Mouse (Mus musculus): ENCODE data around the gene Dntt.

Dntt gene

DNA sequence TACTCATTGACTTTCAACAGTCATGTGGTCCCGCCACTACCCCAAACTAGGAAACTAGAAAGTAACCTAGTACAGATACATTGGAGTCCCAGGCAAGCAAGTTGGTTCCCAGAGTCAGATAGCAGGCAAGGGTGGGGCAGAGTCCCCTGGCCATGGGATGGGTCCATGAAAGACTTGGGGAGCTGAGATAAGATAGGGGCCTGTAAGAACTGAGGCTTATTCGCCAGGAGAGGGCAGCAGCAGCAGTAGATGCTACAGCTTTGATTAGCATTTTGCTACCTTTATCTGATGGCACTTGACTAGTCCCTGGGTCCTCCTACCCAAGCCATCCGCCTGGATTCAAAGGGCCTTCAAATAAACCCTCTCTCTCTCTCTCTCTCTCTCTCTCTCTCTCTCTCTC, 29.5 kb upstream of the Dntt start:
- TF ChIP-seq GATA4 (IDR thresholded peaks at IDR 0.05; ENCODE audit: insufficient replicate concordance, low read length), result no peak

DNA sequence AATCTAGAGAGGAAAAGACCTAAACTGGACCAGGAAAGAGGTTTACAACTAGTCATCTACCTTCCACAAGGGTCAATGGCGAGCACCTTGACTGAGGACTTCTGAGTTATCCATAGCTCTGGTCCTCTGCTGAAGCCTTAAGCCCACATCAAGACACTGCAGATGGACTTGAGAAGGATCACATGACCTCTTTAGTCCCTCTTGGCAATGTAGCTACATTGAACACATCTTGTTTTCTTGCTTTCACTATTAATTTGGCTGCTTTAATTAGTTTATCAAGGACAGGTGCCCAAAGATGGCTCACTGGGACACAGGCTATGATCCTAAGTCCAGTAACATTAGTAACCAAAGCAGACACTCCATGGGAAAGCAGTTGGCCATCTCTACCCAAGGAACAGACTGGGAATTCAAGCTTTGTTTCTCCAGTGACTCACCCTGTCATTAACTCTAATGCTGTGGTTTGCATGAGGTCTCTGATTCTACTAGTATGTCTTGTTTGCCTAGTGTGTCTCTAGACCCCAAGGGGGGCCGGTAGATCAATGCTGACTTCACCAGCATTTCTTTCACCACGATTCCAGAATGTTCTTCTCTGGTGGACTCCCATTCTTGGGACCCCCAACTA, 25.3 kb upstream of the Dntt start:
- no peak for TF ChIP-seq GATA4 (IDR thresholded peaks at IDR 0.05; ENCODE audit: insufficient replicate concordance, low read length)

DNA sequence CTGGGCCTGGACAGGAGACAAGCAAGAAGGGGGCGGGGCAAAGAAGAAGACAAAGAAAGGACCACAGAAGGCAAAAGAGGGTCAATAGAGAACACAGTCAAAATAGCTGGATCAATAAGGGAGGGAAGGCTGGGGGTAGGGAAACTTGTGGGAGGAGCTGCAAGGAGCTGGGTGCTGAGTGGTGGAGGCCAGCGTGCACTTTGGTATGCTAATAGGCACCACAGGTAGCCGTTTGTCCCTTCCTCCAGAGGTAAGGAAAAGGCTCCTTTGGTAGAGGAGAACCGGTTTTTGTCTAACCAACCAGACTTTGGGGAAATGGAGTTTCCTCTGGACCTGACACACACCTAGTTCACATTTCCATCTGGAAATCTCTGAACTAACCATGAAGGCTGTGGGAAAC, 22.5 kb upstream of the Dntt start:
- TF ChIP-seq GATA4 (IDR thresholded peaks at IDR 0.05; ENCODE audit: insufficient replicate concordance, low read length), result no peak

DNA sequence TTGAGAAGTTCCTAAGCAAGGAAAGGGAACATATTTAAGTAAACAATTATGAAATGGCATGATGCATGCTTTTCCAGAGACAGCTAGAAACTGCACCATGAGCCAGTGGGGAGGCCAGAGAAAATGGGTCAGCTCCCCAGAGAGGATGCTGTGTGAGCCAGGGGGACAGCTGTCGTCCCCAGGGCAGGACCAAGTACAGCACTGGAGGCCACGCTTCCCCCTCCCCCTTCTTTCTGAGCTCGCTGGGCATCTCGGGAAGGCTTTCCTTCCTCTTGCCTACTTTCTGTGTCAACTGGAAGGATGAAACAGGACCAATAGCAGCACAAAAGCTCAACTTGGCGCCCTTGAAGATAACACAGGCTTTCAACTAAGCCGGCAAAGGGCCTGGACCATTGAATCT, 21.7 kb upstream of the Dntt start:
- no peak for TF ChIP-seq GATA4 (IDR thresholded peaks at IDR 0.05; ENCODE audit: insufficient replicate concordance, low read length)

DNA sequence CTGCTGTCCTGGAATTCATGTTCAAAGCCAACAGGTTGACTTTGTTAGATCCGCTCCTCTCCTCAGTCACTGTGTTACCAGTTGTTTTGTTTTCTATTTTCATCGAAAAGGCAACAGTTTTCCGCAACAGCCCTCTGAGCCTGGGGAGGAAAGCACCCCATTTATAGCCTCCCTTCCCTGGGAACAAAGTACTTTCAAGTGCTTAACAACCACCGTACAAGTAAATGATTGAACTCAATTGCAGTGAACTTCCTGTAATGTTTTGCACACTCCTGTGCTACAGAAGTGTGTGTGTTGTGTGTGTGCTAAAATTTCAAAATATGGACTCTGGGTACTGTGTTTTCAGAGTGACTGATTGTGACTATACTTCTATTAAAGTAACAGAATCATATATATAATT, 21.3 kb upstream of the Dntt start:
- no peak for TF ChIP-seq GATA4 (IDR thresholded peaks at IDR 0.05; ENCODE audit: insufficient replicate concordance, low read length)

DNA sequence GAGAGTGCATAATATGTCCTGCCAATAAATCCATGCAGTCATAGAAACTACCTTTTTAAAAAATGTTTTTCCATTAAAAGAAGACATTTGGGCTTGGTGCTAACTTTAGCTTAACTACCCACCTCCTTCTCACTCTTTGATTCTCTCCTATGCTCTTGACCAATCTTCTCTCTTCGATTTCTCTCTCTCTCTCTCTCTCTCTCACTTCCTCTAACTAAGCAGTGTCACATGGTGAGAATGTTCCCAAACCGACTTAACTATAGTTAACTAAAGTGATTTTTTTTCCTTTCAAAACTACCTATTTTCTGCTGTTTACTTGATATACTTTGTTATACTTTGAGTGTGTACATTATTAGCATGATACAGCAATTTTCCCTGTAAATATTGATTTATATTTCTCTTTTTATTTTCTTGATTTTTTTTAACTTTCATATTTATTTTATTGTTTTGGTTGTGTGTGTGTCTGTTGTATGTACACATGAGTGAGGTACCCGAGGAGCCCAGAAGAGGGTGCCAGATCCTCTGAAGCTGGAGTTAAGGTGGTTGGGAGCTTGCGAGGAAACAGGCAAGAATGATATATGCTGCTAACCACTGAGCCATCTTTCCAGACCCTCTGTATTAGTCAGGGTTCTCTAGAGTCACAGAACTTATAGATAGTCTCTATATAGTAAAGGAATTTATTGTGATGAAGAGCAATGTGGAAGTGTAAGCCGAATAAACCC, 20.2 kb upstream of the Dntt start:
- TF ChIP-seq GATA4 (IDR thresholded peaks at IDR 0.05; ENCODE audit: insufficient replicate concordance, low read length), result no peak

DNA sequence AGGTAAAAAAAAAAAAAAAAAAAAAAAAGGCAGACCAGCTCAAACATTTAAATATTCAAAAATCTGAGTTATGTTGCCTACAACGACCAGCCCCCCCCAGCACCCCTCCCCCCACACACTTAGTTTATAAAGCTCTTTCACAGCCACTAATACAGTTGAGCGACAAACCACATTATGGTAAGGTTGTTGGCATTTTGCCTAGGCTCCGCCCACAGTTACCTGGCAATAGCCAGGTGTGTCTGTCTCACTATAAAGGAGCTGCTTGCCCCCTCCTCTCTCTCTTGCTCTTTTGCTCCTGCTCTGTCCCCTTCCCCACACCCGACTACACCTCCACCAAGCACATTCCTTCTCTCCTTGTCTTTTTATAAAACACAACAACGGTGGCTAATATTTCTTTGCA, 17.4 kb upstream of the Dntt start:
- no peak for TF ChIP-seq GATA4 (IDR thresholded peaks at IDR 0.05; ENCODE audit: insufficient replicate concordance, low read length)

DNA sequence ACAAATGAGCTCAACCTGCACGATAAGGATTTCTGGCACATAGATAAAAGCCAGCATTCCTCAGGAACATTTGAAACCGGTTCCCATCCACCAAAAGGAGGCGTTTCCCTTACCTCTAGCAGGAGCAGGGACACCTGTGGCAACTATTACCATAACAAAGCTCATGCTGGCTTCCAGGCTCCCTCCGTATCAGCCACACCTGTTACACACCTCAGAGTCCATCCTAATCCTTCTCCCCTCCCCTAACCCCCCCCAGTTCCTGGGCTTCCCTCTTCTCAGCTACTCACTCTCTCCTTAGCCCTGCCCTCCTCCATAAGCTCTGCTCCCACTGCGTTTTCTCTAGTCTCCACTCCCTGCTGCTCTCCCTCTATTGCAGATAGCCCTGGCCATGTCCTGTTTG, 15.5 kb upstream of the Dntt start:
- no peak for TF ChIP-seq GATA4 (IDR thresholded peaks at IDR 0.05; ENCODE audit: insufficient replicate concordance, low read length)

DNA sequence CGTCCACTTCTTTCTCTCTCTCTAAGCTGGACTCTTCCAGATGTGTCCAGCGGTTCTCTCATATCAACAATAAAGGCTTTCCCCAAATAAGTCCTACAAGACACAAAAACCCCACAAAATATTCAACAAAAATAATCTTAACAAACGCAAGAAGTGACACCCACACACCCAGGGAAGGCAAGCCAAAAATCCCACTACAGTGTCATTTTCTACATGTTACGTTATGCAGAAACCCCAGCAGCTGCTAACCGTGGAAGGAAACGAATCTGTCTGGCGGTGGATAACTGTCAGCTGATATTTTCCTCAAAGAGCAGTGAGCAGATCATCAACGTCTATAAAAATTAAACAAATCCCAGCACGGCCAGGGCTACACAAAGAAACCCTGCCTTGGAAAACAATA, 15.1 kb upstream of the Dntt start:
- TF ChIP-seq GATA4 (IDR thresholded peaks at IDR 0.05; ENCODE audit: insufficient replicate concordance, low read length), result no peak

DNA sequence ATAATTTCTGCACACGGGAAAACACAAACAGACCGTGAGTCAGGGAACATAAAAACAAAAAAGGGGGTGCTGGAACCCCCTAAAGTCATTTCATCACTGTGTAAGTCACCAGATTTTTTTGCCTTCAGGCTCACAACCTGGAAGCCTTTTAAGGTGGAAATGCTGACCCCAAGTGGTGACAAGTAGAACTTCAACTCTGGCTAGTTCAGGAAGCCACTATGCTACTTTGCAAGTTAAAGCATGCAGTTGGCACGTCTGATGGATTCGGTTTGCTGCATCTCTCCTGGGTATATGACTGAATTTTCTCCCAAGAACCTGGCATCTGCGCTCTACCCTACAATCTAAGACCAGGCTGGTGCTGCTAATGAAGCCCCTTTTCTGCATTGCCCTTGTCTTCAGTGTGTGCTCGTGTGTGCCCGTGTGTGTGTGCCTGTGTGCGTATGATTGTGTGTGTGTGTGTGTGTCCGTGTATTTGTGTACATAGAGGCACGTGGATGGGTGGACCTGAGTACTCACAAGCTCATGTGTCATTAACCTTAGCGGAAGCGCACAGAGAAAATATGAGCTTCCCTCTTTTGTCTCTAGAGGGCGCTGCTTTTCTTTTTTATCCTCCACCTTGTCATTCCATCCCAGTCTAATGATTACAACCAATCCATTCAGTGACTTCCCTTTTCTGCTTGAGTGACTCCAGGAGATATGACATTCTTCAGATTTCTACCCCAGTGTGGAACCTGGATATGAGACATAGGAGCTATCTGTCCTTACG, 12.9 kb upstream of the Dntt start:
- TF ChIP-seq GATA4 (IDR thresholded peaks at IDR 0.05; ENCODE audit: insufficient replicate concordance, low read length), result no peak

DNA sequence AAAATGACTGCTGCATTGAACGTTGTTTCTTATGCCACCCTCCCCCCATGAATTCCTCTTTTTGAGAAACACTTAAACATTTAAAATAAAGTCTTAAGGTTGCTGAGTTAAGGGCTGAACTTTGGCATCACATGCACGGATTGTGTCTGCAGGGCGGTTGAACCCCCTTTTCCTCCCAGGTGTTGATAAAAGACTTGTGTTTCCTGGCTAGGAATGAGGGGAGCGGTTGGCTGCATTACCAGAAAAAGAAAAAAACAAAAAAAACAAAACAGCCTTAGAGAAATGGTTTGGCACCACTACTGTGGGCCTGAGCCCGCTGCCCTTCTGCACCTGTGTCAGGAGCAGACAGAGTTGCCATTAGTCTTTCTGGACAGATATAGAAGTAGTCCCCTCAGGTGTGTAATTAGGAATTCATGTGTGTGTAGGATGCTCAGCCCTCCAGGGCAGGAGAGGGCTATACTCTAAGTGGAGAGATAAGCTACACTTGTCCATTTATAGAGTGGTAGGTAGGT, 9.9 kb upstream of the Dntt start:
- TF ChIP-seq GATA4 (IDR thresholded peaks at IDR 0.05; ENCODE audit: insufficient replicate concordance, low read length), result no peak

DNA sequence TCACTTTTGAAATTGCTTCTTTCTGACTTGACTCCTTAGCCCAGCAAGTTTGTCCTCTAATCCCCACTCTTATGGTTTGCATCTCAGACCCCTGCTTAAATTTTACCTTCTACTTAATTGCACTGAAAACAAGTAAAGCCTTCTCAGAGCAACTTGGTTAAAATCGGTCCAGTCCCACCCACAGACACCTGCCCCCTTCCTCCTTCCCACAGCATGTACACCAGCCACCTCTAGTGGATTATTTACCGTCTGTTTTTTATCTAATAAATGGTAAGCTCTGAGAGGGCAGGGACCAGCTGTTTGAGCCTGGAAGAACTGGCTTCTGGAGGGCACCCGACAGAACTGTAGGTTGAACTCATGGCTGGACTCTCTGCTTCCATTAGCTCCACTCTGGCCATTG, 8.5 kb upstream of the Dntt start:
- TF ChIP-seq GATA4 (IDR thresholded peaks at IDR 0.05; ENCODE audit: insufficient replicate concordance, low read length), result no peak

DNA sequence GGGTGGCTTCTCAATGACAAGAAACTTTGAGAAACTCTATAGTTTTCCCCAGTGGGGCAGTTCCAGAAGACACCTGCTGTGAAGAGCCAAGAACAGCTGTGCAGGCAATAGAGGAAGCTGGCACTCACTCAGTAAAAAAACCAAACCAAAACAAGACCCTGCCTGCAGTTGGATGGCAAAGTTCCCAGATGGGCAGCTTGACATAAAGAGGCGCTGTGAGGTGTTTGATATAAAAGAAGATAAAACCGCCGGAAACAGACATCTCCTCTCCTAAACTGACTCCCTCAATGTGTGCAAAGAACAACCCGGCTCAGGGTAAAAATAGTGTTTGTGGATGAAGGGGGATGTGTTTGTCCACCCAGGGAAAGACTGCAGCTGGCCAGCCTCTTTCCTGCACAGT, 6.8 kb upstream of the Dntt start:
- TF ChIP-seq GATA4 (IDR thresholded peaks at IDR 0.05; ENCODE audit: insufficient replicate concordance, low read length), result no peak

DNA sequence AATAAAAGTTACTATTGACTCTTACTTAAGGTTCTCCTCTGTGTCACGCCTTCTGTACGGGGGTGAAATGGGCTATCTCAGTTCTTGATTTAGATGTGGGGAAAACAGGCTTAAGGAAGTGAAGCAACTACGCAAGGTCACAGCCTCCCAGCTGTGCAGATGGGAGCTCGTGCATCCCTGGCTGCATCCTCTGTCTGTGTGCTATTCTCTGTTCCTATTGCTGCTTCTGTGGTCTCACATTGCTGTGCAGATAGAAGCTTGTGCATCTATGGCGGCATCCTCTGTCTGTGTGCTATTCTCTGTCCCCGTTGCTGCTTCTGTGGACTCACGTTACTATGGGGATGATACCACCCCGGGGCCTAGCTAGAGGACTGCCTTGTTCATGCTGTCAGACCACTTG, 2.5 kb upstream of the Dntt start:
- TF ChIP-seq GATA4 (IDR thresholded peaks at IDR 0.05; ENCODE audit: insufficient replicate concordance, low read length), result no peak

DNA sequence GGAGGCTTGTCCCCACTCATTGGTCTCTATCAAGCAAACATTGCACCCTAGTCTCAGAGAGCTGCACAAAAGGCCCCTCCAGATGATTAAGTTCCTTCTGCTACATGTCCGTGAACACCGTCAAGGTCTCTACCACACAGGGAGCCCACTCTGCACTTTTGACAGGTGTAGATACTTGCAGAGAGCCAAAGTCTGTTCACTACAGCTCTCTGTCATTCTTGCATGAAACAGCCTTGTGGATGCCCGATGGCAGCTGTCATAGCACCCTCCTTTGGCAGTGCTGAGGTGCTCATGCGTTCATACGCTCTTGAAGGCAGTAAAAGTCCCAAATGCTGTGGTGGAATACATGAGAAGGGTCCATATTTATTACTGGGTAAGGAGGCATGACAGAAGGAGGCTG, 2.1 kb upstream of the Dntt start:
- no peak for TF ChIP-seq GATA4 (IDR thresholded peaks at IDR 0.05; ENCODE audit: insufficient replicate concordance, low read length)

DNA sequence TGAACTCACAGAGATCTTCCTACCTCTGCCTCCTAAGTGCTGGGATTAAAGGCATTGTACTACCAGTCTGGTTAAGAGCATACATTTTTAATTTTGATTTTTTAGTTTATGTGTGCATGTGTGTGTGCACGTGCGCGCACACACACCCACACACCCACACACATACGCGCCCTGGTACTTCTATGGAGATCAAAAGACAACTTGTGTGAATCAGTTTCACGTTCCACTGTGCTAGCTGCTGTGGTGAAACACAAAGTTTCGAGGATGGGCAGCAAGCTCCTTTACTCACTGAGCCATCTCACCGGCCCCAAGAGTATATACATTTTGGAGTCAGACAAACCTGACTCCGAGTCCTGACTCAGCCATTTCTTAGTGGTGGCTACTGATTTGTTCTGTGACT, 1.5 kb upstream of the Dntt start:
- TF ChIP-seq GATA4 (IDR thresholded peaks at IDR 0.05; ENCODE audit: insufficient replicate concordance, low read length), result no peak

Data from liver, adult (tissue).